Comparison of ENCODE assay signal across 8 mouse cellular contexts in the genomic region with DNA sequence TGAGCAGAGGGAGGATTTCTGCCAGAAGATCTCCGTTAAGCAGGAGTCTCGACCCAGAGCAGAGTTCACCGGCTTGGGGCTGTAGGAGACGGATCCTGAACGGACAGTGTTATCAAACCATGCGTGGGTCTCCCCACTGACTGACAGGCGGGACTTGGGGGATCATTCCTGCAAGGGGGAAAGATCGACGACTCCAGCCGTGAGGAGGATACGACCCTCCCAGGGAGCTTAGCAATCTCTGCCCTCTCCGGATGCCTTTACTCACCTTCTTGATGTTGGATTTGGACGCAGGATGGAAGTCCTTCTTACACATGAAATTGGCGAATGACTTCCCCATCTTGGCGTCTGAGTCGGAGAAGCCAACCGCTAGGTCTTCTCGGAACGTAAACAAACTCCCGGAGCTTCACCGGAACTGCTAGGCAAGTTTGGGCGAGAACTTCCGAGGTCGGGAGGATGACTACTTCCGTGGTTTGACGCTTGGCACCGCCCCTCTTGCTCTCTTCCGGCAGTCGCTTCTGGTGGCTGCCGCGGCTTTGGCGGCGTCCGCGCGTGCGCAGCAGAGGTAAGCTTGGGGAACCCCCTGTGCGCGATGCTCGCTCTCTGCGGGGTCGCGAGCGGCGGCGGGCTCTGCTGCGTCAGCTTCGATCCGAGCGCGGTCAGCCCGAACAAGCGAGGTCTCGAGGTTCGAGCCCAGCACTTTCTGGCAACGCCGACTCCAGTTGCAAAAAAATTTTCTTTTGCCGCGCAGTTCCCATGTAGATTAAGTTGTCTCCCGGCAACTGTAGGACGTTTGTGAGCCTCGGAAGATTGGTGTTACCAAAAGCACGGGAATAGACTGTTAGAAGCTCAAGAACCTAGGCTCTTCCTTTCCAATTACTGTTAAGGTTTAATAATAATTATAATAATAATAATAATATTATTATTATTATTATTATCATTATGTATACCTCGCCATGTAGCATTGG. TPM values are rescaled to one million over a fixed set of nuclear protein-coding genes. Genes with fewer than 3 reads are reported as not detected.
DNase-seq lines count a peak whose midpoint lies in the region; ATAC-seq and TF ChIP-seq lines count a peak whose summit lies in the region.

A gene (plus strand): TSS at position 450 of the 965 bp plus-strand sequence.
A gene (minus strand): TSS at position 550 of the 965 bp plus-strand sequence.

- peak within 1 kb of the TSS; percentile 57 for H3K9ac ChIP-seq in embryonic facial prominence, embryonic 15.5 days
- peak within 1 kb of the TSS; percentile 71 for H3K9ac ChIP-seq in limb, embryonic 14.5 days (ENCODE audit: low read depth, low read length, severe bottlenecking)
- H3K9ac ChIP-seq in midbrain, postnatal 0 days (replicated peaks; ENCODE audit: low read length, poor library complexity, severe bottlenecking), result peak within 1 kb of the TSS; percentile 64

- H3K27ac ChIP-seq in bone marrow, adult 2 months (ENCODE audit: control insufficient read depth, insufficient read depth, low read depth, low read length, poor library complexity), result peak within 1 kb of the TSS; percentile 90
- H3K27ac ChIP-seq in embryonic facial prominence, embryonic 15.5 days (replicated peaks), result peak within 1 kb of the TSS; percentile 90
- H3K27ac ChIP-seq in limb, embryonic 14.5 days (replicated peaks; ENCODE audit: low read depth, low read length), result peak within 1 kb of the TSS; percentile 85
- peak within 1 kb of the TSS; percentile 39; the same call in 1 of the 2 replicates for H3K27ac ChIP-seq in midbrain, postnatal 0 days (ENCODE audit: low read depth, low read length)

- H3K36me3 ChIP-seq in embryonic facial prominence, embryonic 15.5 days, result peaks cover 23% of the 10 kb centered on the region
- peaks cover 19% of the 10 kb centered on the region for H3K36me3 ChIP-seq in limb, embryonic 14.5 days (ENCODE audit: control insufficient read depth, insufficient read depth, low read length)
- H3K36me3 ChIP-seq in midbrain, postnatal 0 days (ENCODE audit: insufficient read depth, low read length), result peaks cover 6% of the 10 kb centered on the region

- peak; percentile 94; the same call in 1 of the 2 replicates for TF ChIP-seq POLR2A in bone marrow, adult 2 months (IDR thresholded peaks at IDR 0.05; ENCODE audit: borderline replicate concordance, control insufficient read depth, low read depth, low read length)
- peak; percentile 92 for TF ChIP-seq POLR2A in limb, embryonic 14.5 days (IDR thresholded peaks at IDR 0.05; ENCODE audit: borderline replicate concordance, extremely low read depth, insufficient read depth, insufficient read length)

- H3K4me3 ChIP-seq in bone marrow, adult 2 months (replicated peaks; ENCODE audit: control insufficient read depth, low read depth, low read length), result peak within 1 kb of the TSS; percentile 90
- peak within 1 kb of the TSS; percentile 75 for H3K4me3 ChIP-seq in embryonic facial prominence, embryonic 15.5 days (replicated peaks)
- peak within 1 kb of the TSS; percentile 74 for H3K4me3 ChIP-seq in limb, embryonic 14.5 days (replicated peaks; ENCODE audit: low read length)
- peak within 1 kb of the TSS; percentile 79 for H3K4me3 ChIP-seq in midbrain, postnatal 0 days (ENCODE audit: low read depth, low read length)

- no peaks in the 10 kb centered on the region for H3K9me3 ChIP-seq in embryonic facial prominence, embryonic 15.5 days (replicated peaks)
- H3K9me3 ChIP-seq in limb, embryonic 14.5 days (ENCODE audit: control insufficient read depth, low read length), result no peaks in the 10 kb centered on the region
- no peaks in the 10 kb centered on the region for H3K9me3 ChIP-seq in midbrain, postnatal 0 days (ENCODE audit: low read length)

- H3K4me2 ChIP-seq in embryonic facial prominence, embryonic 15.5 days (replicated peaks), result peak within 1 kb of the TSS; percentile 62
- peak within 1 kb of the TSS; percentile 74 for H3K4me2 ChIP-seq in limb, embryonic 14.5 days (replicated peaks; ENCODE audit: low read depth, low read length, severe bottlenecking)
- H3K4me2 ChIP-seq in midbrain, postnatal 0 days (ENCODE audit: low read depth, low read length, poor library complexity, severe bottlenecking), result peak within 1 kb of the TSS; percentile 87

- DNase-seq in 416B (ENCODE audit: low read depth), result peak; percentile 99
- peak; percentile 94 for DNase-seq in heart, adult 8-10 months (ENCODE audit: low spot score)
- peak; percentile 95 for DNase-seq in kidney, adult 9 months
- peak; percentile 96 for DNase-seq in limb, embryonic 14.5 days (ENCODE audit: low spot score)
- peak; percentile 98 for DNase-seq in midbrain, postnatal 0 days (ENCODE audit: low spot score)
- peak; percentile 86 to 90 for DNase-seq in spleen, postnatal 14 days (ENCODE audit: low spot score in 2 of 2)

- TF ChIP-seq CTCF in bone marrow, adult 2 months (IDR thresholded peaks at IDR 0.05; ENCODE audit: control insufficient read depth, insufficient read depth, low read length), result no peak
- no peak for TF ChIP-seq CTCF in midbrain, postnatal 0 days (IDR thresholded peaks at IDR 0.05)

- no peaks in the 10 kb centered on the region for H3K4me1 ChIP-seq in bone marrow, adult 2 months (ENCODE audit: control insufficient read depth, insufficient read depth, low read length)
- H3K4me1 ChIP-seq in embryonic facial prominence, embryonic 15.5 days, result peaks cover 15% of the 10 kb centered on the region
- H3K4me1 ChIP-seq in limb, embryonic 14.5 days (ENCODE audit: control insufficient read depth, insufficient read depth, low read length), result peaks cover 9% of the 10 kb centered on the region; the same call in 1 of the 2 replicates
- no peaks in the 10 kb centered on the region for H3K4me1 ChIP-seq in midbrain, postnatal 0 days (ENCODE audit: insufficient read depth, low read length)

- H3K27me3 ChIP-seq in embryonic facial prominence, embryonic 15.5 days, result no peaks in the 10 kb centered on the region
- no peaks in the 10 kb centered on the region for H3K27me3 ChIP-seq in limb, embryonic 14.5 days (ENCODE audit: control insufficient read depth, insufficient read depth, low read length)
- H3K27me3 ChIP-seq in midbrain, postnatal 0 days (ENCODE audit: insufficient read depth, low read length), result no peaks in the 10 kb centered on the region

- peak; percentile 95 for ATAC-seq in embryonic facial prominence, embryonic 15.5 days (ENCODE audit: insufficient number of reproducible peaks, low FRiP score, low TSS enrichment, low read depth)
- peak; percentile 95 for ATAC-seq in limb, embryonic 14.5 days (ENCODE audit: low FRiP score, low read depth)
- peak; percentile 97 for ATAC-seq in midbrain, postnatal 0 days (ENCODE audit: low FRiP score)

- under 1% methylated on average over 64 of the region's 64 CpGs for WGBS in bone marrow, adult 2 months
- under 1% methylated on average over 64 of the region's 64 CpGs for WGBS in embryonic facial prominence, embryonic 15.5 days
- WGBS in limb, embryonic 14.5 days, result 1% methylated on average over 64 of the region's 64 CpGs
- WGBS in midbrain, postnatal 0 days, result 1% methylated on average over 64 of the region's 64 CpGs

RNA-seq across cellular contexts. Expression of the first gene that starts in this region (rescaled TPM):
- 25.6 and 33.7 TPM in 2 replicates for polyA plus RNA-seq in bone marrow, adult 2 months (2011; ENCODE audit: insufficient read depth, insufficient read length, low replicate concordance, missing spikeins)
- 14.1 and 14.7 TPM in 2 replicates for polyA plus RNA-seq in embryonic facial prominence, embryonic 15.5 days (2015; fragmentation: Nextera tagmentation; extraction: Ambion mirVana)
- 10 to 100 TPM; 31.2 to 38.6 (median 32.3) TPM for total RNA-seq in heart, adult 8-10 months (2022)
- 12.0 and 13.6 TPM in 2 replicates for polyA plus RNA-seq in limb, embryonic 14.5 days (2012; rRNA removed)
- 12.0 and 12.2 TPM in 2 replicates for polyA plus RNA-seq in limb, embryonic 14.5 days (2014; fragmentation: Nextera tagmentation; extraction: Ambion mirVana)
- total RNA-seq in midbrain, postnatal 0 days (2014; rRNA removed), result 4.2 and 5.7 TPM in 2 replicates
- polyA plus RNA-seq in midbrain, postnatal 0 days (2015; fragmentation: Nextera tagmentation; extraction: Ambion mirVana), result 5.4 and 6.5 TPM in 2 replicates

RNA-seq across cellular contexts. Expression of the second gene that starts in this region (rescaled TPM):
- polyA plus RNA-seq in bone marrow, adult 2 months (2011; ENCODE audit: insufficient read depth, insufficient read length, low replicate concordance, missing spikeins), result 15.1 and 23.3 TPM in 2 replicates
- polyA plus RNA-seq in embryonic facial prominence, embryonic 15.5 days (2015; fragmentation: Nextera tagmentation; extraction: Ambion mirVana), result 23.3 and 26.6 TPM in 2 replicates
- total RNA-seq in heart, adult 8-10 months (2022), result 10 to 100 TPM; 11.8 to 18.4 (median 13.9) TPM
- polyA plus RNA-seq in limb, embryonic 14.5 days (2012; rRNA removed), result 14.4 and 22.1 TPM in 2 replicates
- polyA plus RNA-seq in limb, embryonic 14.5 days (2014; fragmentation: Nextera tagmentation; extraction: Ambion mirVana), result 25.2 and 27.8 TPM in 2 replicates
- 4.1 and 7.4 TPM in 2 replicates for total RNA-seq in midbrain, postnatal 0 days (2014; rRNA removed)
- 32.1 and 36.3 TPM in 2 replicates for polyA plus RNA-seq in midbrain, postnatal 0 days (2015; fragmentation: Nextera tagmentation; extraction: Ambion mirVana)

Comparison
In these comparisons a context has a peak if more than half of its experiments do, and no peak if none do; other contexts are left out.
1. Peak in every context shown above with its lines: DNase-seq, ATAC-seq, H3K4me3 ChIP-seq and H3K27ac ChIP-seq.
2. H3K27ac ChIP-seq: peak in every context shown above with its lines; median percentile 90 in bone marrow, adult 2 months; 90 in embryonic facial prominence, embryonic 15.5 days; 85 in limb, embryonic 14.5 days; 39 in midbrain, postnatal 0 days.